Mouse (Mus musculus): ENCODE measurements at regions not wholly inside any gene's neighbourhood (a gene's known extent, or its start where the extent isn't known, plus 50 kb on each side); places are given as distances from the start of the nearest gene placed in this dataset.

GRCm38 (mm10) chr15:56425986-56426385 lies 1051.4 kb downstream of the Slc22a22 start:
- in situ Hi-C loops (cut with MboI, MseI): no loop called here

GRCm38 (mm10) chr15:56420681-56421080 lies 1056.7 kb downstream of the Slc22a22 start:
- in situ Hi-C loops (cut with MboI, MseI): no loop called here

GRCm38 (mm10) chr15:56391982-56392381 lies 1085.4 kb downstream of the Slc22a22 start:
- in situ Hi-C loops (cut with MboI, MseI): no loop called here

GRCm38 (mm10) chr15:56378511-56378910 lies 1098.9 kb downstream of the Slc22a22 start:
- in situ Hi-C loops (cut with MboI, MseI): no loop called here

DNA sequence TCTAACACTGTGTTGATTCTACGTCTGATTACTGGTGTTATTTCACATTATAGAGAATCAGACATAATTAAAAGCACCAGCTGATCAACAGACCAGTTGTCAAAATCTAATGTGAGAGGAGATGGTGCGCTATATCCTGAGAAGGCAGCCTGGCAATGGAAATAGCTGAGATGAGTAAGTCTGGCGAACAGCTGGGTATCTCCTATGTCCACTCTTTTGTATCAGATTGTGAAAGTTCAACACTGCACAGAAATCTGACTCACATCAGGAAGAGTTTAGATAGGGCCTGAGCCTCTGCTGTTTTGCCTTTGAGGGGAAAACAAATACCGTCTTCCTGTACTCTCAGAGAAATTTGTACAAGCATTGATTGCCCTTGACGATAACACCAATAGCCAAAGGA lies 1126.5 kb downstream of the Slc22a22 start:
- in situ Hi-C loops (cut with MboI, MseI): no loop called here

- in situ Hi-C loops (cut with MboI, MseI): loop anchor here in 1 of 2 experiments (25.0 kb wide), 1 partner anchor 1166 kb away; no protein-coding TSS in a partner anchor
Observed at GRCm38 (mm10) chr15:56346111-56346510, 1131.3 kb downstream of the Slc22a22 start.

DNA sequence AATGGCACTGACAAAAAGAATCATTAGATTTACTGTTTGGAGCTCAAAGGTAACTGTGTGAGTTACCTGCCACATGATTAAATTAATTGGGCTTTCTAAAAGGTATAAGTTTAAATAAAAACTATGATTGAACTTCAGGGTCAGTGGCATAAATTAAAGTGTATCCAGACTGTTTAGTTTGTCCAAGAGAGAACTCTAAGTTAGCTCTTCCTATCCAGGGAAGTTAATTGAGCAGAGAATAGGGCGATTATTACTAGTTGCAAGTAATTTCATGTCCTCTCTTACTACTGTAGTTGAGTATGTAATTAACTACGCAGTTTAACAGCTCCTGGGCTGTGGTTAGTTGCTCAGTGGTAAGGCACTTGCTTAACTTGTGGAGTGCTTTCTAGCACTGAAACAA lies 1132.5 kb downstream of the Slc22a22 start:
- in situ Hi-C loops (cut with MboI, MseI): loop anchor here in 1 of 2 experiments (25.0 kb wide), 1 partner anchor 1167 kb away; no protein-coding TSS in a partner anchor

DNA sequence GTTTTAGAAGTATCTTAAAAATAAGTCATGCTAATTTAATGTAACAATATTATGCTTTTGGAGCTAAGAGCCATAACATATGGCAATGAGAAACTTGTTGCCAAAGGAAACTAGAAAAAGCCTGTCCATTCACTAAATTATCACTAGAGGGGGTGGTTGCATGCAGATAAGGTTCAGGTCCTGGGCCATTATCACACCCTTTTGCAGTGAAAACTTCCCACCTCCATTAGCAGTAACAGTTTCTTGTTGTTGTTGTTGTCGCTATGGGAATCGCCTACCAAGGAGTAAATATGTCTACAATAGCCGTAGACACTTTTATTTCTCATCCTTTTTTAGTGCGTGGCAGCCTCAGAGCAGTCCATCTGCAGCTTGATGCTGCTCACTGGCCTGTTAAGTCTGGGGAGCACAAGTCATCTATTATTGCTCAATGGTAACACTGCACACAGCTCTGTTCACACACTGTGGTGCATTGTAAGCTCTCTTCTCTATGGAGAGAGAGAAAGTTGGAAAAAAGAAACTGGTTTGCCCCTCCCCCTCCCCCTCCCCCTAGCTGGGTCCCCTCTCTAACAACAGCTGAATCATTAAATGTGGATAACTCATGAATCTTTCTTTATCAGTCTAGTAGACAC lies 1133.0 kb downstream of the Slc22a22 start:
- in situ Hi-C loops (cut with MboI, MseI): loop anchor here in 1 of 2 experiments (25.0 kb wide), 1 partner anchor 1168 kb away; no protein-coding TSS in a partner anchor

DNA sequence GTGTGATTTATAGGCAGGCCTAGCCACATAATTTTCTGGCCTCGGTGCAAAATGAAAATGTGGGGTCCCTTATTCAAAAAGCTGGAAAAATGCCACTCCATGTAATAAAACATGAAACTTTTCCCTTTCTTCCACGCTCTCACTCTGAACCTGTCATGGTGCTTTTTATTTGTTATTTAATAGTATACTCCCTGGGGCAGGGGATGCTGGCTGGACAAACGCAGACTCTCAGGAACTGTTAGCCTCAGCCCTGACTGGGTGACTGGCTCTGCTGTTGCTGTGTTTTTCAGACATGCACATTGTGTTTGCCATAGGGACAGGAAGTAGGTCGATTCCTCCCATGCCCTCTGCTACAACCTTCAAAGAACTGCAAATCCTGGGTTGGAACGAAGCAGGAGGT lies 1139.5 kb downstream of the Slc22a22 start:
- in situ Hi-C loops (cut with MboI, MseI): loop anchor here in 1 of 2 experiments (25.0 kb wide), 1 partner anchor 1174 kb away; no protein-coding TSS in a partner anchor

DNA sequence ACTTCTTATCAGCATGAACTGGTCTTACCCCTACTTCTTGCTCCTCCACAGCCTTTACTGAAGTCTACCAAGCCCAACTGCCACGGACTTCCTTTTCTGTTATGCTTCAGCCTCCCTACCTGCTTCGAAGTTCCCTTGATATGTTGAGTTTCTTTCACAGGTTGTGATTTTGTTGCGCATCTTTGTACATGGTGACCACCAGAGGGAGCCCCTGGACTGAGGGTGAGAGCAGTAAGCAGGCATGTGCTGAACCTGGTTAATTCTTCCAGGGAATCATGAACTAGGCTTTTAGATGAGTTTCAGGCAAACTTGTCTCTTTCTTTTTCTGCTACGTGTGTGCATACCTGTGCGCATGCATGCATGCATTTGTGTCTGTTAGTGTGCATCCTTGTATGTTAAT lies 1141.0 kb downstream of the Slc22a22 start:
- in situ Hi-C loops (cut with MboI, MseI): loop anchor here in 1 of 2 experiments (25.0 kb wide), 1 partner anchor 1176 kb away; no protein-coding TSS in a partner anchor

GRCm38 (mm10) chr15:56335011-56335410 lies 1142.4 kb downstream of the Slc22a22 start:
- in situ Hi-C loops (cut with MboI, MseI): loop anchor here in 1 of 2 experiments (25.0 kb wide), 1 partner anchor 1177 kb away; no protein-coding TSS in a partner anchor

DNA sequence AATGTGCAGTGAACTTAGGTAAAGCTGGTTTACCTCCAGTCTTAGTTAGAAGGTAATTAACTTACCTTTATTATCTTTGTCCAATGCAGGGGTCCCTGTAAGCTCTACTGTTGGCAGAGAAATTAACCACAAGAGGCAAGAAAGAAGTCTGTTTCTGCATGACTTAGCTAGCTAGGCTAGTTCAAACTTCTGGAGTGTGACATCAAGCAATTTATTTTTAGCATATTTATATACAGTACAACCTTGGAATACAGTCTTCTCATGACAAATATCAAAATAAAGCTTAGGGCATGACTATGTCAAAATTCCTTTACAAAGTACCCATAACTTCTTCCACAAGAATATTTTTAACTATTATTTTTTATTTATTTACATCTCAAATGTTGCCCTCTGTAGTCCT lies 1156.9 kb downstream of the Slc22a22 start:
- in situ Hi-C loops (cut with MboI, MseI): no loop called here

- in situ Hi-C loops (cut with MboI, MseI): no loop called here
Observed at GRCm38 (mm10) chr15:56294910-56295438, 1182.5 kb downstream of the Slc22a22 start.

- in situ Hi-C loops (cut with MboI, MseI): no loop called here
Observed at GRCm38 (mm10) chr15:56278622-56279301, 1198.7 kb downstream of the Slc22a22 start.

DNA sequence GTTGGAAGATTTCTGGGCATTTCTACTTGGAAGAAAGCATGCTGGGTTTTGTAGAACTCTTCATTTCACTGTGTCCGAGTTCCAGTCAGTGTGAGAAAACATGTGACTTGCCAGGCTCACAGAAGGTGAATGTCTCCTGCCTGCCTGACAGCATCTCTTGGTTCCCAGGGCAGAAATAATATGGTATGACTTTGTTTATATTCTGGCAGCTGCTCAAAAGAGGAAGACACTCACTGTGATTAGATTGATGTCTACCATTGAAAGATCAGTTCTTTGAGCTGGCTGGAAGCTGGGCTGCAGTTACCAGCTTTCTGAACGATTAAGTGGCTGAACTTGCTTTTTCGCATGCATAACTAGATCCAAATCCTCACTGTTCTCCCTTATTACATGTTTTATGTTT lies 1199.4 kb downstream of the Slc22a22 start:
- in situ Hi-C loops (cut with MboI, MseI): no loop called here

DNA sequence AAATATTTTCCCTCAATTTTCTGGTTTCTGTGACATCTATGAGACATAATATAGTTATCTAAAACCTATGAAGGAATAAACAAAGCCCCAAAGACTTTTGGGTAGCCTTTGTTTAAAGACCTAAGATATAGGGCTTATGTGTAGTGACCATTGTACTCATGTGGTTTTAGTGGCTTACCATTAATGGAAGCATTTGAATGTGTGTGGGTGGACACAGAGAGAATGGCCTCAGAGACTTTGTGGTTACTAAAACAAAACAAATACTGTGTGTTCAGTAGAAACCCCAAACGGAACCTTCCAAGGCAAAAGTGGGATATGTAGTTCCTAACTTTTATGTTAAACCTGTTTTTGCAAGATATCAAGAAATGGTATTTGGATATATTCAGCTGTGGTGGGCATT lies 1228.7 kb downstream of the Slc22a22 start:
- in situ Hi-C loops (cut with MboI, MseI): no loop called here

- in situ Hi-C loops (cut with MboI, MseI): no loop called here
Observed at GRCm38 (mm10) chr15:56244004-56244735, 1233.3 kb downstream of the Slc22a22 start.

GRCm38 (mm10) chr15:56202552-56202951 lies 1274.9 kb downstream of the Slc22a22 start:
- in situ Hi-C loops (cut with MboI, MseI): no loop called here

DNA sequence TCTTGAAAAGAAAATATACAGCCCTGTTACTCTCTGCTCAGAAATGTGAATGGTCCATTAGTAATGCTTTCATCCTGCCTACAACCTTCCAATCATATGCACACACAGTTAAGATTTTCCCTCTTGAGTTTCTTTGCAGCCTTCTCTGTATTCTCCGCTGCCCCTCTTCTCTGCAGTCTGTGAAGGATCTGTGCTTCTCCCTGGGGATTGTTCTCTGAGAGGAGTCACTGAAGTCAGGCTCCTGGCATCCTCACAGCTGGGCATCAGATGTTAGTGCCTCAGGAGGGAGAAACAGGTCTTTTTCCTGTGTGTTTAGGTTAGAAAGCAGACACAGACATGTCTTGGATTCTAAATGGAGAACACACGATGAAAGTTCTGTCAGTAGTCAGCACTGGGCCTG lies 1278.1 kb downstream of the Slc22a22 start:
- in situ Hi-C loops (cut with MboI, MseI): no loop called here

DNA sequence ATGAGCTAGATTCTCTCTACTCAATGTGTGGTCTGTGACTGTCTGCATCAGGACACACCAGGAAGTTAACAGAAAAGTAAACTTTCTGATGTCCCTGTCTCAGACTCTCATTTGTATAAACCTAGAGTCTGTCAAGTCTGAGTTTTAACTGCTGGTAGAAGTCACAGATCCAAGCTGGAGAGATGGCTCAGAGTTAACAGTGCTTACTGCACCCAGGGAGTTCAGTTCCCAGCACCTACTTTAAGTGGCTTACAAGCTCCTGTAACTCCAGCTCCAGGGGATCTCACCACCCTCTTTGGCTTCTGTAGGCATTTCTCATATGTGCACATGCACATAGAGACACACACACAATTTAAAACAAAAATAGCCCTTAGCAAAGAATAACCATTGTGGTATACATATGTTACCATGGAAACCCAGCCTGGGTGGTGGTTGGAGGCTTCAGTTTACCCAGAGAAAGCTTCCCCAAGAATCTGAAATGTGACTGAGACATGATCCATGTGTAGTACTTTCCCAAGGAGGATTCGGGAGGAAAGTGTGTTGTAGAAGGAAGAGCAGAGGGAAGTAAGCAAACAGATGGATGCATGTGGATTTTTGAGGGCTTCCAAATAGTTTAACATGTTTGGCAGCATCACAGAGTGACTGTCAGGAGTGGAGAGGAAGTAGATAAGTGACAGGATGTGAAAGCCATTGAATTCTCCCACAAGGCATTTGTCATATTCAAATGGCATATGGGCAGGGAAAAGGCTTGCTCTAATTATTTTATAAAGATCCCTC lies 1279.8 kb downstream of the Slc22a22 start:
- in situ Hi-C loops (cut with MboI, MseI): no loop called here

DNA sequence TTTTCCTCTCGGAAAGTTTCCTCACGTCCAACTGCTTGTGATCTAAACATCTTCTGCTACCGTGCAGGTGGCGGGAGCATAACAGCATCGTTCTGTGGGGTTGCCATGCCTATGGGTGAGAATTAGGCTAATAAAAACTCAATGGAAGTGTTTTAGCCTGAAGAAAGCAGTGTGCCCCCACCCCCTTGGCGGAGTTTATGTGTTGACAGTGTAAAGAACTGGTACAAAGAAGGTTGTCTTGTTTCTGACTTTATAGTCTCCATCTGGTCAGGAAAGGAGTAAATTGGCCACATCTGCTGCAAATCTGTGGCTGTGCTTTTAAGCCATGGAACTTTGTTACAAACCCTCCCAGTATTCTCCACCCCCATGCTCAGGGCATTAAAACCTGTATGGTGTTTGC lies 1311.2 kb downstream of the Slc22a22 start:
- in situ Hi-C loops (cut with MboI, MseI): no loop called here
